Mouse (Mus musculus) hindbrain, embryonic 16.5 days (tissue): ENCODE data around the gene Erbb4. TPM values are rescaled to one million over a fixed set of nuclear protein-coding genes. Genes with fewer than 3 reads are reported as not detected.

Experiments
- ATAC-seq: fragments of 200-750 bp; cut with Nextera tagmentation; 2 replicates; pipeline ENCODE4 v1.8.0; 2017; ENCODE audit warnings: moderate TSS enrichment, moderate library complexity
- H3K27ac ChIP-seq: fragments of 300-500 bp; sonication (generic); 2 replicates; pipeline ENCODE4 v1.5.1; 2014; ENCODE audit warnings: low read depth, mild to moderate bottlenecking, control low read depth, low read length, moderate library complexity
- H3K27me3 ChIP-seq: fragments of 300-500 bp; sonication (generic); replicated peaks from 2 replicates; pipeline ENCODE4 v1.6.1; 2014; ENCODE audit warnings: low read length; ENCODE audit not compliant: control insufficient read depth, insufficient read depth
- H3K36me3 ChIP-seq: fragments of 300-500 bp; sonication (generic); 2 replicates; pipeline ENCODE4 v1.6.1; 2014; ENCODE audit warnings: mild to moderate bottlenecking, low read length, moderate library complexity, mixed read lengths; ENCODE audit not compliant: control insufficient read depth, insufficient read depth
- H3K4me1 ChIP-seq: fragments of 300-500 bp; sonication (generic); 2 replicates; pipeline ENCODE4 v1.6.1; 2014; ENCODE audit warnings: low read depth, low read length; ENCODE audit not compliant: control insufficient read depth, insufficient read depth
- H3K4me2 ChIP-seq: fragments of 300-500 bp; sonication (generic); 2 replicates; pipeline ENCODE4 v1.6.1; 2014; ENCODE audit warnings: mild to moderate bottlenecking, low read length, control low read depth, moderate library complexity
- H3K4me3 ChIP-seq: fragments of 300-500 bp; sonication (generic); 2 replicates; pipeline ENCODE4 v1.5.1; 2014; ENCODE audit warnings: mild to moderate bottlenecking, low read length, control low read depth, moderate library complexity
- H3K9ac ChIP-seq: fragments of 300-500 bp; sonication (generic); 2 replicates; pipeline ENCODE4 v1.6.1; 2014; ENCODE audit warnings: low read depth, mild to moderate bottlenecking, control low read depth, low read length, moderate library complexity
- H3K9me3 ChIP-seq: fragments of 300-500 bp; sonication (generic); 2 replicates; pipeline ENCODE4 v1.6.1; 2014; ENCODE audit warnings: mild to moderate bottlenecking, low read length, moderate library complexity; ENCODE audit not compliant: control insufficient read depth
- WGBS: fragments of 180-500 bp; shearing (Covaris S2); extraction: QIAGEN DNeasy Blood & Tissue Kit; methylation state at CpG from one replicate; pipeline ENCODE4 v1.1.7; 2014; 5-methylcytosine and 5-hydroxymethylcytosine counted together
- polyA plus RNA-seq: library from polyadenylated mRNA; unstranded; fragments of >200 nt; fragmentation: Nextera tagmentation; extraction: Ambion mirVana; gene quantifications from 2 replicates; pipeline ENCODE4 v1.2.1, GENCODE M21; 2015

The Erbb4 gene
- polyA plus RNA-seq, 1 experiment from 2014 or later = 14.7 TPM

DNA sequence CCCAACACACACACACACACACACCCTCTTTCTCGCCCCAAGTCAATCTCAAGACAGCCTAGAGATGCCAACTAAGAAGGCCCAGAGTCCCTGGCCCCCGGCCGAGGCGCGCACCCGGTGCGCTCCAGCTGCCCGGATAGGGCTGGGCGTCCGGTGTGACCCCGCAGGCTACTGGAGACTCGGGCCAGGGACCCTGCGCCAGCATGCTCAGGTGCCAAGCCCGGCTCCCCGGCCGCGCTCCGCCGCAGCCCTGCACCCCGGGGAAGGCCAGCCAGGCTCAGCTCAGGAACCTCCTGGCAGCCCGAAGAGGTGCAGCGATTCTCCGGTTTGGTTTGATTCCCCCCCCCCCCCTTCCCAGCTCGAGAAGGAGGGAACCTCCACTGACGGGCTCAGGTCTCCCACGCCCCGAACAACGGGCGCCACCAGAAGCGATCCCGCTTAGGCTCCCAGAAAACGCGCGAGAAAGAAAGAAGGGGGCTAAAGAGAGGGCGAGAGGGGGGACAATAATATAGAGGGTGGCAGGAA is 860 bp downstream of the Erbb4 start:
- under 1% methylated on average over 35 of the region's 35 CpGs for WGBS
- Histone ChIP-seq H3K9me3 (no peaks in the 10 kb centered on the region), H3K9ac (peak overlapping the region; percentile 85), H3K4me3 (peak overlapping the region; percentile 73), H3K36me3 (no peaks in the 10 kb centered on the region), H3K4me1 (peaks cover 5% of the 10 kb centered on the region; the same call in 1 of the 2 replicates), H3K4me2 (peak overlapping the region; percentile 91), H3K27ac (peak overlapping the region; percentile 82), H3K27me3 (no peaks in the 10 kb centered on the region)
- ATAC-seq = peak; percentile 57

GRCm38 (mm10) chr1:69106322-69106761 is 1.5 kb downstream of the Erbb4 start:
- Histone ChIP-seq H3K27me3 (no peaks in the 10 kb centered on the region), H3K4me3 (peak overlapping the region; percentile 73), H3K36me3 (no peaks in the 10 kb centered on the region), H3K4me2 (peak overlapping the region; percentile 91), H3K27ac (peak overlapping the region; percentile 82), H3K4me1 (peaks cover 5% of the 10 kb centered on the region; the same call in 1 of the 2 replicates), H3K9me3 (no peaks in the 10 kb centered on the region), H3K9ac (peak overlapping the region; percentile 85)
- ATAC-seq = peak; percentile 32
- WGBS = under 1% methylated on average over 24 of the region's 24 CpGs

GRCm38 (mm10) chr1:69105493-69106321 is 2.2 kb downstream of the Erbb4 start:
- Histone ChIP-seq H3K9me3 (no peaks in the 10 kb centered on the region), H3K36me3 (no peaks in the 10 kb centered on the region), H3K4me3 (peak overlapping the region; percentile 73), H3K27ac (peak overlapping the region; percentile 82), H3K4me2 (peak overlapping the region; percentile 91), H3K9ac (peak overlapping the region; percentile 85), H3K4me1 (peaks cover 5% of the 10 kb centered on the region; the same call in 1 of the 2 replicates), H3K27me3 (no peaks in the 10 kb centered on the region)
- WGBS = under 1% methylated on average over 29 of the region's 29 CpGs
- ATAC-seq = peak; percentile 43

DNA sequence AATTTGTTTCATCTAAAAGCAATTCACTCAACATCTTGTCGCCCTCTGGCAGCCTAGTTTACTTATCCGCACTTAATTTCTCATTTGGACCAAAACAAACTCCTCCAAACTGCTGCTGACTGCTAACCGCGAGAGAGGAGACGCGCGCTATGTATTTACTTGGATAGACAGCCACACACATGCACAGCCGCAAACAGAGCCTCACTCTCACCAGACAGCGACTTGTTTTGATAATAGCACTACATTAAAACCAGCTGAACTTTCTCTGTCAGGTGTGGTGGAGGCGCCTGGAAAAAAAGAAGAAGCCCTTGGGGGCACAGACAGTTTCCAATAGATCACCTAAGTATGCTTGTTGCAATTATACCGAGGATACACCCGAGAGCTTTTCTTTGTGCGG is 2.8 kb downstream of the Erbb4 start:
- Histone ChIP-seq H3K36me3 (no peaks in the 10 kb centered on the region), H3K4me3 (peak overlapping the region; percentile 73), H3K27ac (peak overlapping the region; percentile 82), H3K9me3 (no peaks in the 10 kb centered on the region), H3K9ac (peak overlapping the region; percentile 85), H3K27me3 (no peaks in the 10 kb centered on the region), H3K4me2 (peak overlapping the region; percentile 91), H3K4me1 (peaks cover 5% of the 10 kb centered on the region; the same call in 1 of the 2 replicates)
- WGBS = under 1% methylated on average over 13 of the region's 13 CpGs
- no peak for ATAC-seq

GRCm38 (mm10) chr1:69103211-69103706 is 4.6 kb downstream of the Erbb4 start:
- Histone ChIP-seq H3K4me2 (peak overlapping the region; percentile 47), H3K27me3 (no peaks in the 10 kb centered on the region), H3K27ac (0 out of 2 replicates have a peak overlapping the region, but pooled peaks have one; percentile 51), H3K4me1 (peaks cover 3% of the 10 kb centered on the region; the same call in 1 of the 2 replicates), H3K9ac (no peak overlapping the region; the same call in 1 of the 2 replicates), H3K9me3 (no peaks in the 10 kb centered on the region), H3K4me3 (peak overlapping the region; percentile 6; the same call in 1 of the 2 replicates), H3K36me3 (no peaks in the 10 kb centered on the region)
- ATAC-seq = no peak
- 48% methylated on average over 6 of the region's 6 CpGs for WGBS

DNA sequence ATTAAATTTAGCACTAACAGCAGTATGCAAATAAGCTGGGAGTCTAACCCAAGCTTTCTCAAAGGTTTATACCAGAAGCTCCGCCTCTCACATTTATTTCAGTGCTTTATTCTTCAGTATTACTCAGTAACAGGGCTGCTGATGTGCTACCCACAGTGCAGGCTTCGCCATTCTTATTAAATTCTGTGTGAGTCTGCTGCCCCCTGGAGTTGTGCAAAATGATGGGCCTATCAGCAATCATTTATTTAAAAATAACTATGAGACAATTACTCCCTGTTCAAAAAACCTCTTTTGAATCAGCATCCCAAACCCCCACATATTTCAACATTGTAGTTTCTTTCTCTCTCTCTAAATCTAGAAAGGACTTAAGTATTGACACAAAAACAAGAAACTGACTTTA is 6.2 kb downstream of the Erbb4 start:
- no peak for ATAC-seq
- no peak overlapping the region for H3K4me3 ChIP-seq

GRCm38 (mm10) chr1:69093052-69093451 is 14.8 kb downstream of the Erbb4 start:
- no peaks in the 10 kb centered on the region for H3K27me3 ChIP-seq
- no peak for ATAC-seq
- no peaks in the 10 kb centered on the region for H3K4me1 ChIP-seq
- no peak overlapping the region for H3K27ac ChIP-seq
- H3K9ac ChIP-seq = no peak overlapping the region
- no peak overlapping the region for H3K4me3 ChIP-seq
- no peaks in the 10 kb centered on the region for H3K9me3 ChIP-seq
- H3K36me3 ChIP-seq = no peaks in the 10 kb centered on the region
- H3K4me2 ChIP-seq = no peak overlapping the region
- WGBS = 53% methylated on average over 3 of the region's 3 CpGs

More for the DNA sequence above, 6.2 kb downstream of the Erbb4 start:
- Histone ChIP-seq H3K27me3 (no peaks in the 10 kb centered on the region), H3K36me3 (no peaks in the 10 kb centered on the region), H3K4me2 (no peak overlapping the region), H3K4me1 (peaks cover 3% of the 10 kb centered on the region; the same call in 1 of the 2 replicates), H3K9ac (no peak overlapping the region), H3K9me3 (no peaks in the 10 kb centered on the region), H3K27ac (no peak overlapping the region)
- WGBS = 70% methylated on average over 2 of the region's 2 CpGs

DNA sequence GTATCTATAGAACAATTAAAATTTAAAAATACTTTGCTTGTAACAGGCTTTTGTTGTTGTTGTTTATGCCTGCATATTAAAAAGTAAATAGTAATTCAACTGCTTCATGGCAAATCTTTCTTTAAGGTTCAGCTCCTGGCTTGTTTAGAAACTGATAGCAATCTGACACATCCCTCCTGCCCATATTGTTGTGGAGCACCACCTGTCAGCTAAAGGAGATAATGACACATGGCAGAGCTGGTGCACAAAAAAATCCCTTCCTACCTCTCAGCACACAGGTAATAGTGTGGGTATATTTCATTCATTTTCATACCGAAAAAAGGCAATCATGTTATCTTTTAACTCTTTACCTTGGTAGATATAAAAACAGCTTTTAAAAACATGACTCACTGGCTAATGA is 18.5 kb downstream of the Erbb4 start:
- whole genome bisulfite sequencing = 89% methylated on average over 1 of the region's 1 CpGs
- Histone ChIP-seq H3K9me3 (no peaks in the 10 kb centered on the region), H3K4me1 (no peaks in the 10 kb centered on the region; the same call in 1 of the 2 replicates), H3K4me3 (no peak overlapping the region), H3K27ac (no peak overlapping the region), H3K27me3 (no peaks in the 10 kb centered on the region), H3K9ac (no peak overlapping the region), H3K36me3 (no peaks in the 10 kb centered on the region), H3K4me2 (no peak overlapping the region)
- ATAC-seq = no peak

- H3K27ac ChIP-seq = no peak overlapping the region
- no peaks in the 10 kb centered on the region for H3K36me3 ChIP-seq
- no peak for ATAC-seq
- no peak overlapping the region for H3K4me3 ChIP-seq
- no peaks in the 10 kb centered on the region for H3K27me3 ChIP-seq
- WGBS = 60% methylated on average over 6 of the region's 6 CpGs
- no peaks in the 10 kb centered on the region for H3K9me3 ChIP-seq
- no peak overlapping the region for H3K9ac ChIP-seq
- no peak overlapping the region for H3K4me2 ChIP-seq
- H3K4me1 ChIP-seq = no peaks in the 10 kb centered on the region; the same call in 1 of the 2 replicates
Measured at GRCm38 (mm10) chr1:69085753-69086152, 22.1 kb downstream of the Erbb4 start.
